Mouse (Mus musculus) adrenal gland, postnatal 36 days (tissue): ENCODE measurements at regions not wholly inside any gene's neighbourhood (a gene's known extent, or its start where the extent isn't known, plus 50 kb on each side); places are given as distances from the start of the nearest gene placed in this dataset.
"Not testable (repeated sequence)": the region's sequence is repeated elsewhere in the genome, so short reads cannot be mapped to it uniquely, and the experiment has no call there.

Experiments
- DNase-seq, 2 experiments: peaks; one replicate each; pipeline ENCODE4 v3.0.0; 2021; ENCODE audit warnings: mixed read lengths in 1 of 2

DNA sequence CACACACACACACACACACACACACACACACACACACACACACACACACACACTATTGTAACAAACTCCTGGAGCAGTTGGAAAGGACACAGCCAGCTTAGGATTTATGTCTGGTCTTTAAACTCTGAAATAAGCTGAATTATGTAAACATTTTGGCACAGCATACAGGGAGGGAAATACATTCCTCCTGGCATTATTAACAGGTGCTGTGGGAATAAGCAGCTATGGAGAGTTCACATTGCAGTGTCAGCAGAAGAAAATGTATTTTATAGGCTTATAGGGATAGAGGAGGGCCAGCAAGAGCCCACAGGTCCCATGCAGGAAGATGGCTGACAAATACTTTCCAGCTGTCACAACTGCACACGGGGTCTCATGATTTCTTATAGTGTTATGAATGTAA lies 100.8 kb upstream of the Arhgap20 start:
- no peak for DNase-seq

DNA sequence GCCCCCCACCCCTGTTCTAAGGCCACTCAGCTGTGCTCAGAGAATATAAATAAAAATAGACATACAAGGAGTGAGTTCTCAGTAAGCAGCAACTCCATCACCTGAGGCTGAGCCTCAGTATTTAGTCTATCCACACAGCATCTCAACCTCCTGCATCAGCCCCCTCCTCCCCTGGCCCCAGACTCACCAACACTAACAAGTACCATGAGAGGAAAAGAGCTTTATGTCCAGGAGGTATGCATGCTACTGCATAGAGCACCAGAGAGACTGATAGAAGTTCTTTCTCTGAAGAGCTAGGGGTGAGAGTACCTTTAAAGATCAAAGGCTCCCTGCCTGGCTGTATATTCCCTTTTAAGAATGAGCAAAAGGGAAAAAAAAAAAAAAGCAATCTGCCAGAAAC lies 100.3 kb upstream of the Arhgap20 start:
- DNase-seq = no peak

DNA sequence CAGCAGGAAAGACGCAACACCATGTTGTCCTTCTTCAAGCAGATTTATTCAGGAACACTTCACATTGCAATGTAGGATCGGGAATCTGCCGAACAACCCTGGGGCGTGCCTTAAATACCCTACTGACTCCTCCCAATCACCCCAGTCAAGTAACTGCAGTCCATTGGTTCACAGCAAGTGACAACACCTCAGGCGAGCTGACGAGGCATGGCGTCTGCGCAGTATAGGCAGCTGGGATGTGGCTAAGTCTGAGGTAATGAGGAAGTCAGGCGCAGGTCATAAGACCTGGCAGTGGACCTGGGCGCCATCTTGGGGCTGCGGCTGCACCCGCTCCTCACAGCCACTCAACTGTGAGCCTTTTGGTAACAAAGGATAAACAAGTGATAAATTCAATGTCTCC lies 96.2 kb upstream of the Arhgap20 start:
- DNase-seq = not testable (repeated sequence)

DNA sequence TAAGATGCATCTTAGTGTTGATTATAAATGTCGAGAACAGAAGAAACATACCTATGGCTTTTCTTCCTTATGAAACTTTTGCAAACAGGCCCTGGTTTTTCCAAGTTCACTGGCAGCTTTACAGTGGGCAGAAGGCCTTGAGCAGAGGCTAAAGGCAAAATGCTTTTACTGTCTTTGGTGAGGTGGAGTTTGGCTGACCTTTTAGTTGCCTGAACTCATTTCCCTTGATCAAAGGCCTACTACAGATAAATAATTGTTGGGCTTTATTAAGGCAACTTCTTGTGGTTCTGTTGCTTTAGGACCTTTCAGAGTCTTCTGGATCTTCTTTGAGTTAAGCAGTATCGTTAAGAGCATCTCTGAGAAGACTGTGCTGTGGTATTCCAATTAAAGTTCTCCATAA lies 94.6 kb upstream of the Arhgap20 start:
- DNase-seq = peak; percentile 33 to 42

DNA sequence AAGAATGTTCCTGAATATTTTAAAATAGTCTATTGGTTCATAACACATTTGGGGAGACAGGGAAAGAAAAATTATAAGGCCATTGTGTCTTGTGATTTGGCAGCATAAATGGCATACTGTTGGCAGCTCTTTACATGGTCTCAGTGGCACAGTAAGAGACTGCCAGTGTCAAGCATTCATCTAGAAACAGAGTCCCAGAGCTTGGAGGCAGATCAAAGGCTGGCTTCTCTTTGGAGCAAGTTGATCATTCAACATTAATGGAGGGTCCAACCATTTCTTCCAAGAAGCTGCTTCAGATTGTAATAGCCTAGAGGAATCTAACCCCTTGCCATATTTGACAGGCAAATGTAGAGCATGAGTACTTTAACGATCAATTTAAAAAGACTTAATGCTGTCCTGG lies 78.6 kb upstream of the Arhgap20 start:
- DNase-seq = peak in 1 of 2 experiments; percentile 12

DNA sequence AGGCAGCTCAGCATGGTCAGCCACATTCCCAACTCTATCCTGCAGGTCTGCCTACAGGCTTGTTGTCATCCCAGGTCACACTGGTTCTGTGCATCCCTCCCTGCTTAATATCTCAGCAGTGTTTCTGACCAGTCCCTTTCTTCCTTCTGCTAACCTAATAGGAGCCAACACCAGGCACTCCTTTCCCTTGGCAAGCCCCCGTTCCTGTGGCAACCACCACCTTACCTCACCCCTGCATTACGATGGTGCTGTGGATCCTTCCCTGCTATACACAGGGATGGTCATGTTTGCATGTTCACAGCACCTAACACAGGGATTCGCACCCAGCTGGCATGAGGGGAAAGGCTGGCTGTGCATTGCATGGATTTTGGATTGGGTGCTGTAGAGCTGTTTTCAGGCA lies 50.8 kb upstream of the Arhgap20 start:
- no peak for DNase-seq
